ENCODE assay signal across 9 mouse cellular contexts in genomic region chr6:141333245-141333644, GRCm38 (mm10).
A peak's percentile ranks its signal among the peaks of the same experiment; 100 is the strongest.
DNase-seq lines count a peak whose midpoint lies in the region; ATAC-seq lines count a peak whose summit lies in the region.
"Had no signal": no experiment of that assay in that cellular context is flagged by ENCODE, and none has a peak within 500 bp of the region (broad histone marks: within the 10 kb centered on the region; RNA-seq: fewer than 3 reads in every experiment).

No protein-coding gene starts in this region.

- H3K9me3 ChIP-seq in lung, embryonic 15.5 days: no peaks in the 10 kb centered on the region
- H3K9me3 ChIP-seq in forebrain, embryonic 14.5 days (replicated peaks; ENCODE audit: control insufficient read depth, low read length): no peaks in the 10 kb centered on the region
- H3K9me3 ChIP-seq: megakaryocyte, embryonic 14.5 days had no signal

- H3K27me3 ChIP-seq in lung, embryonic 15.5 days: no peaks in the 10 kb centered on the region
- H3K27me3 ChIP-seq in forebrain, embryonic 14.5 days (replicated peaks; ENCODE audit: control insufficient read depth, insufficient read depth, low read length): no peaks in the 10 kb centered on the region
- H3K27me3 ChIP-seq: megakaryocyte, embryonic 14.5 days had no signal

- H3K4me2 ChIP-seq in lung, embryonic 15.5 days: no peak overlapping the region
- no peak overlapping the region for H3K4me2 ChIP-seq in forebrain, embryonic 14.5 days (ENCODE audit: low read length)

- H3K4me1 ChIP-seq in lung, embryonic 15.5 days: peaks cover 10% of the 10 kb centered on the region
- no peaks in the 10 kb centered on the region for H3K4me1 ChIP-seq in forebrain, embryonic 14.5 days (ENCODE audit: control insufficient read depth, insufficient read depth, low read length)

- peak; percentile 54 for DNase-seq in embryo, embryonic 10 days (ENCODE audit: low spot score)
- DNase-seq in embryo, embryonic 9.5 days (ENCODE audit: extremely low spot score): no peak
- DNase-seq in gastrocnemius, postnatal 14 days: peak; percentile 35
- peak; percentile 53 for DNase-seq in kidney, adult 18-20 months
- DNase-seq in right cerebral cortex, postnatal 4 days: no peak
- DNase-seq in forebrain, embryonic 14.5 days (ENCODE audit: low spot score): no peak
- no peak for DNase-seq in cerebellum, postnatal 36 days

- no peak overlapping the region for H3K27ac ChIP-seq in lung, embryonic 15.5 days
- H3K27ac ChIP-seq in forebrain, embryonic 14.5 days (ENCODE audit: low read depth, low read length): no peak overlapping the region

- no peaks in the 10 kb centered on the region for H3K36me3 ChIP-seq in lung, embryonic 15.5 days
- no peaks in the 10 kb centered on the region for H3K36me3 ChIP-seq in forebrain, embryonic 14.5 days (ENCODE audit: control insufficient read depth, insufficient read depth, low read length)

- intact Hi-C loops in gastrocnemius, postnatal 14 days (cut with DNase I; ENCODE audit: low total_unique reads): no loop called here

- WGBS in lung, embryonic 15.5 days: 13% methylated on average over 3 of the region's 3 CpGs
- 62% methylated on average over 3 of the region's 3 CpGs for WGBS in forebrain, embryonic 14.5 days

- no peak overlapping the region for H3K9ac ChIP-seq in lung, embryonic 15.5 days
- no peak overlapping the region for H3K9ac ChIP-seq in forebrain, embryonic 14.5 days (ENCODE audit: low read length)

- ATAC-seq in lung, embryonic 15.5 days (ENCODE audit: borderline replicate concordance, extremely low read depth, low FRiP score, low TSS enrichment): peak; percentile 90
- no peak for ATAC-seq in forebrain, embryonic 14.5 days

- no peak overlapping the region for H3K4me3 ChIP-seq in lung, embryonic 15.5 days
- H3K4me3 ChIP-seq in forebrain, embryonic 14.5 days (ENCODE audit: low read depth, low read length): no peak overlapping the region
- H3K4me3 ChIP-seq: megakaryocyte, embryonic 14.5 days had no signal

Comparison
In these comparisons a context has a peak if more than half of its experiments do, and no peak if none do; other contexts are left out.
1. DNase-seq: peak in embryo, embryonic 10 days (single experiment), gastrocnemius, postnatal 14 days (single experiment) and kidney, adult 18-20 months (single experiment); none in embryo, embryonic 9.5 days (single experiment), right cerebral cortex, postnatal 4 days (single experiment), forebrain, embryonic 14.5 days (single experiment) and cerebellum, postnatal 36 days (0 of 2).